Mouse (Mus musculus) c-Kit-negative CD71-positive TER-119-positive erythroid progenitor cells, embryonic 14.5 days (primary cell): Measurements from ENCODE around the gene Agbl1.
"Not testable (repeated sequence)": the region's sequence is repeated elsewhere in the genome, so short reads cannot be mapped to it uniquely, and the experiment has no call there.

Experiments used
- DNase-seq: peaks from one replicate; pipeline ENCODE4 v3.0.0-alpha.2; 2013; ENCODE audit warnings: low read depth, low spot score

Gene Agbl1

DNA sequence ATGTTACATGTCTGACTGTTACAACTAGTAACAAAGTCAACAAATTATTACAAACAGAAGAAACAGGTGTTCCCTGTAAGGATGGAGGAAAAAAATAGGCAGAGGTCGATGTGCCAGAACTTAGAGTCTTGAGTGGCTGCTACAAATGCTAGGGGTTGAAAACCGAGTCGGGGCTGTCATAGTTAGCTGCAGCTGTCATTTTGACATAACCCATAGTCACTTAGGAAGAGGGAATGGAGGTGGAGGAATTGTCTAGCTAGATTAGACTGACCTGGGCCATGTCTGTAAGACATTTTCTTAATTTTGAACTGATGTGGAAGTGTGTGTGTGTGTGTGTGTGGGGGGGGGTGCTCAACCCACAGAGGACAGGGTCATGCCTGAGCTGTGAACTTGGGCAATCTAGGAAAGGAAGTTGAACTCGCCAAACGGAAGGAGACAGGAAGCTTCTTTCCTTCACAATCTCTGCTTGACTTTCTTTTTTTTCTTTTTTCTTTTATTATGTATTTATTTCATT, 364.9 kb downstream of the Agbl1 start:
- no peak for DNase-seq

- DNase-seq, result no peak
Measured at GRCm38 (mm10) chr7:76597812-76598211, 368.1 kb downstream of the Agbl1 start.

GRCm38 (mm10) chr7:76600050-76600690, 370.5 kb downstream of the Agbl1 start:
- no peak for DNase-seq

DNA sequence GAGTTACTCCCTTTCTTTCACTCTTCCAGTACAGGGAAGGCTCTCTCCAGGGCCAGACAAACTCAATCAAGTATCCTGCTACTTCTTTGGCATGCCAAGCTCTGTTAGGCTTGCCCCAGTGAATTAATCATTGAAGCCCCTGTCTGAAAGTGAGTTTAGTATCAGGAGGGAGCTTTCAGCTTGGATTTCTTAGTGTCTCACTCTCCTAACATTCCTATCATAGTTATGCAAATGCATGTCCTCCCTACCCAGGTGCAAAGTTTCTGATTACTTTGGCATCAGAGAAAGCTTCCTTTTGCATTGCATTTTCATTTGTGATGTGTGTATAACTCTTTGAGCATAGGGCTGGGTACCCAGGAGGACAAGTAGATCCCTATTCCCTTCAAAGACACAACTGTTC, 399.8 kb downstream of the Agbl1 start:
- no peak for DNase-seq

DNA sequence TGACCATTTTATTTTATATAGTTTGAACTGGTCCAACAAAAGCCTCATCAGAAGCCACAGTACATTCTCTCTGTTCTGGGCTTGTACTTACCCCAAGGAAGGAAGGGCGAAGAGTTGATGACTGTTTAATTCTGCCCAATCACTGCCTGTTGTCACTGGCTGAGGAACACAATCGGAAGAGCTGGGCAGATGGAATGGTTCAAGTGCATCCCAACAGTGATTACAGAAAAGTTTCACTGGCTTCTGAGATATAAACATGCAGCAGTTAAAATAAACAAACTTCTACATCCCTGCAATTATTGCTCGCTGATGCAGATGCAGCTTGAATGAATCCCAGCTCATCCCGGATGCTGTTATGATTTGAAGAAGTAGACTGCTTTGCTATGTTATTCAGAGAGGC, 421.3 kb downstream of the Agbl1 start:
- no peak for DNase-seq

DNA sequence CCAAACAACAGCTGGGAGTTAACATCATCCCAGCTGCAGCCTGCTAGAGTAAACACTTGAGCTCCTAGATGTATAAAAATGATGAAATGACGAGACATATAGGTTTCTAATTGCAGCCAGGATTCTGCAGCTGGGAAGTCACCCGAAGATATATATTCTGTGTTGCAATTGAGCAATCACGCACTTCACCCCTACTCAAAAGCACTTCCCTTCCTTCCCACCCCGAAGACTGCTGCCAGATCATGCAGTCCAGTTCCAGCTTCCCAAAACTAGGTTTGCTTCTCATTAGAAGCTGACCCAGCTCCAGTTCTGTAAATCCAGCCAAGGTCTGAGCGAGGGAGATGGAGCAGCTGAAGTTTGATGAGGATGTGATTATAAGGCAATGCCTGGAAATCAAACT, 431.4 kb downstream of the Agbl1 start:
- no peak for DNase-seq

- DNase-seq, result no peak
Measured at GRCm38 (mm10) chr7:76674856-76675255, 445.2 kb downstream of the Agbl1 start.

DNA sequence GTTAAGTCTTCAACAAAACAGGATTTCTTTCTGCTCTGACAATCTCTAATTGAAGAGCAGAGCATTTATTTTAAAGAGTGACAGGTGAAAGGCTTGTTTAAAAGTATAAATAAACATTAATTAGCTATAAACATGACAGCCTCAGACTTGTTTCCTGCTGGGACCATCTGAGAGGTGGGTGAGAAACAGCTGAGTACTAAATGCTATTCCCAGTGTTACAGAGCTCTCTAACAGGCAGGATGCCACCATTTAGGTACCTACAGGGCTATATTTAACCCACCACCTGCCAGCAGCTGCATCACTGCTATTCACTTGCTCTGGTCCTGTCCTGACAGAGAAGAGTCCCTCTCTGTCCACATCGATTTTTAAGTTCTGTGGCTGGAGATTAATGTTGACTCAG, 471.5 kb downstream of the Agbl1 start:
- DNase-seq, result no peak

DNA sequence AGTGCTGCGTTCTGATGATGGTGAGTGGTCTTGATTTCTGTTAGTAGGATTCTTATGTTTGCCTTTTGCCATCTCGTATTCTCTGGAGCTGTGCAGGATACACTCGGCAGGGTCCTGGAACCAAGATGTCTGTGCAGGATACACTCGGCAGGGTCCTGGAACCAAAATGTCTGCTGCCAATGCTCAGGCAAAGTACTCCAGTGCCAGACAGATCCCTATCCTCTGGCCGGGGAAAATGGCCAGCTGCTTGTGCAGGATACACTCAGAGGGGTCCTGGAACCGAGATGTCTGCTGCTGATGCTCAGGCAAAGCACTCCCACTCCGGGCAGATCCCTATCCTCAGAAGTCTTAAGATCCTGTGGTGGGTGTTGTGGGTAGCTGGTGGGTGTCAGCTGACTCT, 502.5 kb downstream of the Agbl1 start:
- not testable (repeated sequence) for DNase-seq

DNA sequence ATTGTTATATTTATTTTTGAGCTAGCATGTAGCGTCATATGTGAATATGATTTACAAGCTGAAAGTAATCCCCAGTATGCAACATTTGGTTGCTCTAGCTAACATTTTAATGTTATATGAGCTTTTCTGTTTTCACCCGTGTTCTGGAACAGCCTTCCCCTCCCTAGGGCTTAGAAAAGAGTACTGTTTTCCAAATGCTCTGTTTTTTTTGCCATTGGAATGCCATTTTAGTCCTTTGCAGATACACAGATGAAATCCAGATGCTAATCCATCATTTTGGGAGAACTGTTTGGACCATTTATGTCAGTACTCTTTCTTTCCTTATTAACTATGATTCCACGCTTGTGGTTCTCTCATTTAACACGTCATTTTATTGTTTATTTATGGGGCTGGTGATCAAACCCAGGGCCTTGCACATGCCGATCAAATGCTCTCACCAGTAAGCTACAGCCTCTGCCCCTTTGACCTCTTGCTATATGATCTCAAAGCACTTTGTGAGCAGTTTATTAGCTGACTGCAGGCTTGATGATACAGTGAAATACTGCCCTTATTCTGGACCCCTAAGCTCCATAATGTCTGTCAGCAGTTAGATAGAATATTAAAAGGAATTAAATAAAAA, 547.7 kb downstream of the Agbl1 start:
- DNase-seq, result no peak

DNA sequence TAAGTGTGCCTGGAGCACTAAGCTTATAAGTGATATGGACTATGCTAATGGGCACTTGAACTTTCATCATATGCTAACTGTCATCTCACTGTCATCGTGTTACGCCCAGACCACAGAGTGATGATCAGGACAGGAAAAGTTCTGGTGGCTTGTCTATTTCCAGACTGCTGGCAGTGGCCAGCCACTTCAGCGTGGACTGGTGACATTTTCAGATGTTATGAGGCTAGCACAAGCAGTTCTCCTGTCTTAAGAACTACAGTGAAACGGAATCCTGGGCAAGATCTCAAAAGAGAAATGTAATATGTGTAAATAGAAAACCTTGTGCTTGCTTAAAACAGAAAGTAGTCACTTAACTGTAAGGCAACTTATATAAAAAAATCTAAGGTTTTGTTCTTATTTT, 550.8 kb downstream of the Agbl1 start:
- DNase-seq, result no peak

DNA sequence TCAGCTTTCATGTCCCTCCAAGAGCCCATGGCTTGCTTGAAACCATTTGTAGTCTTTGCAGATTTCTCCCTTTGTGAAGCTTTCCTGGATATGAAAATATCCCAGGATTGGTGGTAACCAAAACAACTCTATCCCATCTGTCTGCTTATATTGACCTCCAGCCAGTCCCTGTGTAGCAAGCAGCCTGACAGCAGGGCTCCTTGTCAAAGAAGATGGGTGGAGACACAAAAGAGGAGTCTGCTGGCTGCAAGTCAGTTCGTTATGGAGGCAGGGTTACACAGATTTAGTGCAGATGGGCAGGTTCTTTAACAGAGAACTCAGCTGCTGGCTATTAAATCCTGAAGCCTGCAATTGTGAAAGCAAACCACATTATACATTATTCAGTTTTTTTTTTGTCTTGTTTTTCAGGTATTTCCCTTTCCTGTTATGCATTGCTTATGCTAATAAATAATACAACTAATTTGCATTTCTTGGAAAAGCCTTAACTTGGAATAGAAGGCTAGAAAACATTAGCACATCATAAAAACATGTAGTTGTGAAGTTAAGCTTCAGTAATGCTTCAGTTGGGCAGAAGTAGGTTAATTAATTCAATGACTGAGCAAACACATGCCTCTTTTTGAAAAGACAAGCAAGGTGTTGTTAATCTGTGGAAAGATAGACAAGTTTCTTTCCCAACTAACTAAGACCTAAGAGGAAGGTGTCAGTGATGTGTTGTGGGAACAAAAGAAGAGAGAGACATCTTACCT, 559.0 kb downstream of the Agbl1 start:
- no peak for DNase-seq

- DNase-seq, result no peak
Measured at GRCm38 (mm10) chr7:76790041-76790440, 560.4 kb downstream of the Agbl1 start.

DNA sequence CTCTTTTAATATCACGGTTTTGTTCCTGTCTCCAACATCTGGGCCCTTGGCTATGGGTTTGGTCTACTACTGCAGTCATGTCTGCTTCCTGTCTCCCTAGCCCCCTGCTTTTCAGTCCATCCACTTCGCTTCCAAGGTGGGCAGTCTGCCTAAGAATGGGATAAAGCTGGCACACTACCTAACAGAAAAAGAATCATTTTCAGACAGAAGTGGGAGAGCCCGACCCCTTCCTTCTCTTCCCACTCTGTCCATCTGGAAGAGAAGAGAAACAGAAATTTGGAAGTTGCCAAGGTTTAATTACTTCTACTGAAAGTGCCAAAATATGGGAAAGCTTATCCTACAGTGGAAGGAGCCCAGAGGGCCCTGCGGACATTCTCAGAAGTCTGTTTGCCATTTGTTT, 561.6 kb downstream of the Agbl1 start:
- DNase-seq, result no peak

GRCm38 (mm10) chr7:76810003-76810402, 580.3 kb downstream of the Agbl1 start:
- DNase-seq, result no peak

DNA sequence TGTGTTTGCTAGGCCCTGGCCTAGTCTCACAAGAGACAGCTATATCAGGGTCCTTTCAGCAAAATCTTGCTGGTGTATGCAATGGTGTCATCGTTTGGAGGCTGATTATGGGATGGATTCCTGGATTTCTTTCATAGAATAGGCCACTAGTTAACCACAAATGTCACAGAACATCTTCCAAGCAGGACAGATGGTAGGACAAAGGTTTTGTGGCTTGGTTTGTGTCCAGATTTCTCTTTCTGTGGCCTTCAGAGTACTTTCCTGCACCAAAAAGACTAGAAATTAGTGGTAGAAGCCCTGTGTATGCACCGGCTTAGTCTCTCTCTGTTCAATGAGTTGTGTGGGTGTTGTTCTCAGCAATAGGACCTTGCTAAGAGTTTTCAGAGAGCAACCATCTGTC, 590.9 kb downstream of the Agbl1 start:
- DNase-seq, result no peak

DNA sequence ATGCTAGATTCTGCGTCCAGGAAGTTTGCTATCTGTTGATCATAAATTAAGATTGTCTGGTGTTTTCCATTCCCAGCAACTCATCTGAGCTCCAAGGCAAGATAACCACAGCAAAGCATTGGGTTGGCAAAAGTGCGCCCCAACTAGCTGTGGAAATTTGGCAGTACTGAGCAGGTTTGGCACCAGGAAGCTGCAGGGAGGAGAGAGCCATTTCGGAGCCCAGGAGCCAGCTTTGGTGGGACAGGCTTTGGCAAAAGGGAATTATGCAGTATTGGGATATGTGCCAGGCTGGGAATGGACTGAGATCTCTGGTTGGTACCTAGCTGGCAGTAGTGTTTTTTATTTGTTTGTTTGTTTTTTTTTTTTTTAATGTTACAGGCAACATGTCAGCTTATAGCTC, 612.5 kb downstream of the Agbl1 start:
- no peak for DNase-seq

GRCm38 (mm10) chr7:76889416-76890209, 659.9 kb downstream of the Agbl1 start:
- DNase-seq, result no peak

GRCm38 (mm10) chr7:76904096-76904495, 674.4 kb downstream of the Agbl1 start:
- no peak for DNase-seq

DNA sequence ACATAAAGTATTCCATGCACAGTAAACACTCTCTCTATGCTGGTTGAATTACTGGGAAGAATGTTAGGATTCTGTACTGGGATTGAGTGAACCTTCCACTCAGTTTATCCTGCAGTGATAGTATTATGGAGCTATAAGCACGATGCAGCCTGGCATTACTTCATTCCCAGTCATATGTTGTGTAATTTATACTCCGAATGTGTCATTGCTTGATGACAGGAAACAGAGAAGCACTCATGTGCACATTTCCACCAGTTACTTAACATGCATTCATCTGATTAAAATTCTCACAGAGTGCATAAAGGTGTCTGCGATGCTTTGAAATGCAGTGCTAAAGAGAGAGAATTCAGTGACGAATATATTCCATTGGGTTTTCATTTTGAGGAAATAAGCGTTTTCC, 682.0 kb downstream of the Agbl1 start:
- DNase-seq, result no peak

GRCm38 (mm10) chr7:76918871-76919270, 689.2 kb downstream of the Agbl1 start:
- DNase-seq, result no peak

DNA sequence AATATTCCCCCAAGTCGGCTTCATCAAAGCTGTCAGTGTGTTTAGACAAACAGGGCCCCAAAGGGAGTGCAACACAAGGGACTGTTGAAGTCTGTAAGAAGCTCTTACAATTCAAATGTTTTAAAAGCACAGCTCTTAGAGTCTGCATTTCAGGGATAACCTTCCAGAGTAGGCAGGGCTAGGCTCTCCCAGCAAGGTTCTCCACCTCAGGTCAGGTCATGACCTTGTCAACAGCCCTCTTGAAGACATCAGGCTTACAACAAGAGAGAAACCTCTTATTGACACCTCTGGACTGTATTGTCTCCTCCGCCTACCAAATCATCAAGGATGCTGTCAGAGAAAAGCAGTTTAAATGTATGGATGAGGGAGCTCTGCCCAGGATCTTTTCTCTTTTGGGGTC, 692.0 kb downstream of the Agbl1 start:
- DNase-seq, result no peak
